In genomic region chr6:128070072-128070872, GRCm38 (mm10) we compare ENCODE assay signal across 11 mouse cellular contexts.
DNase-seq lines count a peak whose midpoint lies in the region; ATAC-seq lines count a peak whose summit lies in the region.
"Had no signal": no experiment of that assay in that cellular context is flagged by ENCODE, and none has a peak within 500 bp of the region (broad histone marks: within the 10 kb centered on the region; RNA-seq: fewer than 3 reads in every experiment).

No protein-coding gene starts in this region.

- H3K4me1 ChIP-seq in forebrain, embryonic 13.5 days = peaks cover 39% of the 10 kb centered on the region
- peaks cover 49% of the 10 kb centered on the region for H3K4me1 ChIP-seq in limb, embryonic 15.5 days

- H3K9ac ChIP-seq in forebrain, embryonic 13.5 days = no peak overlapping the region
- no peak overlapping the region for H3K9ac ChIP-seq in limb, embryonic 15.5 days
- H3K9ac ChIP-seq: lung, embryonic 14.5 days had no signal

- WGBS in forebrain, embryonic 13.5 days = 49% methylated on average over 19 of the region's 19 CpGs
- WGBS in limb, embryonic 15.5 days = 51% methylated on average over 19 of the region's 19 CpGs

- H3K4me3 ChIP-seq in forebrain, embryonic 13.5 days = no peak overlapping the region
- no peak overlapping the region for H3K4me3 ChIP-seq in limb, embryonic 15.5 days

- no peak overlapping the region for H3K4me2 ChIP-seq in forebrain, embryonic 13.5 days
- no peak overlapping the region for H3K4me2 ChIP-seq in limb, embryonic 15.5 days
- H3K4me2 ChIP-seq: lung, embryonic 14.5 days had no signal

- ATAC-seq in forebrain, embryonic 13.5 days = peak; percentile 66
- ATAC-seq in limb, embryonic 15.5 days (ENCODE audit: insufficient number of reproducible peaks, low FRiP score, low TSS enrichment, low read depth) = peak; percentile 56; the same call in 1 of the 2 replicates

- no peaks in the 10 kb centered on the region for H3K36me3 ChIP-seq in forebrain, embryonic 13.5 days (ENCODE audit: poor library complexity, severe bottlenecking)
- H3K36me3 ChIP-seq in limb, embryonic 15.5 days = no peaks in the 10 kb centered on the region

- H3K27ac ChIP-seq in forebrain, embryonic 13.5 days = peak overlapping the region; percentile 75
- peak overlapping the region; percentile 77 for H3K27ac ChIP-seq in limb, embryonic 15.5 days

- intact Hi-C loops in gastrocnemius, postnatal 14 days (cut with DNase I; ENCODE audit: low total_unique reads) = no loop called here
- intact Hi-C loops in gastrocnemius, postnatal 36 days (cut with DNase I) = no loop called here

- H3K9me3 ChIP-seq in forebrain, embryonic 13.5 days (replicated peaks) = no peaks in the 10 kb centered on the region
- H3K9me3 ChIP-seq in limb, embryonic 15.5 days = no peaks in the 10 kb centered on the region

- no peaks in the 10 kb centered on the region for H3K27me3 ChIP-seq in forebrain, embryonic 13.5 days
- no peaks in the 10 kb centered on the region for H3K27me3 ChIP-seq in limb, embryonic 15.5 days

- peak; percentile 36 for DNase-seq in gastrocnemius, postnatal 14 days
- no peak for DNase-seq in gastrocnemius, postnatal 36 days
- peak; percentile 62 to 66 for DNase-seq in cerebellum, adult 18-20 months
- no peak for DNase-seq in kidney, adult 11 months
- DNase-seq in adrenal gland, postnatal 36 days = no peak
- DNase-seq in retina, postnatal 1 day = no peak
- DNase-seq: adrenal gland, postnatal 25 days; kidney, adult 2 months; lung, embryonic 14.5 days had no signal

Comparison
In these comparisons a context has a peak if more than half of its experiments do, and no peak if none do; other contexts are left out.
1. DNase-seq: peak in gastrocnemius, postnatal 14 days (single experiment) and cerebellum, adult 18-20 months (2 of 2); none in gastrocnemius, postnatal 36 days (0 of 2), kidney, adult 11 months (single experiment), adrenal gland, postnatal 36 days (0 of 2) and retina, postnatal 1 day (single experiment).